Mouse (Mus musculus) kidney, adult 2 months (tissue): ENCODE data around the gene Tesmin. TPM values are rescaled to one million over a fixed set of nuclear protein-coding genes. Genes with fewer than 3 reads are reported as not detected.
A peak's percentile ranks its signal among the peaks of the same experiment; 100 is the strongest.

Experiments used
- DNase-seq: peaks from one replicate; pipeline ENCODE4 v3.0.0; 2021
- H3K27ac ChIP-seq: fragments of 200-500 bp; 2 replicates; pipeline ENCODE4 v1.5.1; 2012; ENCODE audit warnings: low read depth, low read length, control low read depth, inconsistent platforms; ENCODE audit not compliant: insufficient read depth
- H3K27me3 ChIP-seq: fragments of 200-500 bp; replicated peaks from 2 replicates; pipeline ENCODE4 v1.6.1; 2012; ENCODE audit warnings: mild to moderate bottlenecking, moderate library complexity, low read length, inconsistent platforms; ENCODE audit not compliant: control insufficient read depth, insufficient read depth
- H3K36me3 ChIP-seq: fragments of 200-500 bp; 2 replicates; pipeline ENCODE4 v1.6.1; 2012; ENCODE audit warnings: mild to moderate bottlenecking, moderate library complexity, low read length, inconsistent platforms; ENCODE audit not compliant: control insufficient read depth, insufficient read depth
- H3K4me1 ChIP-seq: fragments of 200-500 bp; 2 replicates; pipeline ENCODE4 v1.6.1; 2011; ENCODE audit warnings: low read length; ENCODE audit not compliant: control insufficient read depth, insufficient read depth
- H3K4me3 ChIP-seq: fragments of 200-500 bp; 2 replicates; pipeline ENCODE4 v1.5.1; 2011; ENCODE audit warnings: mild to moderate bottlenecking, low read depth, low read length, control low read depth; ENCODE audit not compliant: insufficient read depth
- CTCF ChIP-seq: fragments of 200-500 bp; conservative IDR thresholded peaks from 2 replicates; pipeline ENCODE4 v1.5.1; 2011; ENCODE audit warnings: low read depth, mild to moderate bottlenecking, control low read depth, low read length, moderate library complexity, mixed read lengths; ENCODE audit not compliant: insufficient read depth, insufficient read length
- POLR2A ChIP-seq: fragments of 200-500 bp; IDR thresholded peaks from one replicate; pipeline ENCODE4 v1.6.1; 2011; ENCODE audit warnings: low read depth, low read length, control low read depth
- WGBS: fragments of 180-500 bp; shearing (Covaris S2); methylation state at CpG from one replicate; pipeline ENCODE4 v1.1.7; 2018; 5-methylcytosine and 5-hydroxymethylcytosine counted together
- polyA plus RNA-seq: library from polyadenylated mRNA; depleted of rRNA; stranded (reverse); fragments of >200 nt; gene quantifications from 2 replicates; pipeline ENCODE4 v1.2.3, GENCODE M21; 2012

Tesmin gene
- polyA plus RNA-seq, 1 experiment = 0.25 TPM

GRCm38 (mm10) chr19:3373380-3373779, 15.3 kb upstream of the Tesmin start:
- no peak for TF ChIP-seq CTCF
- TF ChIP-seq POLR2A = no peak

GRCm38 (mm10) chr19:3374028-3374427, 14.6 kb upstream of the Tesmin start:
- TF ChIP-seq CTCF = peak; percentile 47
- TF ChIP-seq POLR2A = no peak
- Histone ChIP-seq H3K36me3 (peaks cover 14% of the 10 kb centered on the region), H3K4me3 (no peak overlapping the region), H3K27ac (no peak overlapping the region), H3K4me1 (no peaks in the 10 kb centered on the region), H3K27me3 (no peaks in the 10 kb centered on the region)
- no peak for DNase-seq
- WGBS = 63% methylated on average over 2 of the region's 2 CpGs

More at GRCm38 (mm10) chr19:3373380-3373779, 15.3 kb upstream of the Tesmin start:
- DNase-seq = peak; percentile 65
- no peaks in the 10 kb centered on the region for H3K27me3 ChIP-seq
- peaks cover 12% of the 10 kb centered on the region for H3K36me3 ChIP-seq
- H3K27ac ChIP-seq = no peak overlapping the region
- no peaks in the 10 kb centered on the region for H3K4me1 ChIP-seq
- no peak overlapping the region for H3K4me3 ChIP-seq
- 67% methylated on average over 12 of the region's 12 CpGs for WGBS

GRCm38 (mm10) chr19:3375945-3376495, 12.6 kb upstream of the Tesmin start:
- no peak for DNase-seq
- H3K27ac ChIP-seq = no peak overlapping the region
- no peaks in the 10 kb centered on the region for H3K27me3 ChIP-seq
- no peaks in the 10 kb centered on the region for H3K4me1 ChIP-seq
- no peak overlapping the region for H3K4me3 ChIP-seq
- TF ChIP-seq CTCF (no peak), POLR2A (no peak)
- 63% methylated on average over 7 of the region's 7 CpGs for WGBS
- peaks cover 13% of the 10 kb centered on the region for H3K36me3 ChIP-seq

GRCm38 (mm10) chr19:3376966-3377715, 11.5 kb upstream of the Tesmin start:
- no peak overlapping the region for H3K27ac ChIP-seq
- no peak for DNase-seq

GRCm38 (mm10) chr19:3378614-3379013, 10.0 kb upstream of the Tesmin start:
- Histone ChIP-seq H3K27me3 (no peaks in the 10 kb centered on the region), H3K36me3 (peaks cover 11% of the 10 kb centered on the region), H3K4me3 (no peak overlapping the region), H3K27ac (no peak overlapping the region), H3K4me1 (no peaks in the 10 kb centered on the region)
- TF ChIP-seq POLR2A (no peak), CTCF (no peak)
- 85% methylated on average over 3 of the region's 3 CpGs for WGBS
- no peak for DNase-seq

More at GRCm38 (mm10) chr19:3376966-3377715, 11.5 kb upstream of the Tesmin start:
- Histone ChIP-seq H3K36me3 (peaks cover 12% of the 10 kb centered on the region), H3K27me3 (no peaks in the 10 kb centered on the region), H3K4me1 (no peaks in the 10 kb centered on the region), H3K4me3 (no peak overlapping the region)
- 34% methylated on average over 4 of the region's 4 CpGs for WGBS
- TF ChIP-seq CTCF = no peak
- TF ChIP-seq POLR2A = no peak

GRCm38 (mm10) chr19:3388061-3388460, 596 bp upstream of the Tesmin start:
- TF ChIP-seq POLR2A (no peak), CTCF (no peak)
- WGBS = 63% methylated on average over 6 of the region's 6 CpGs
- Histone ChIP-seq H3K27me3 (no peaks in the 10 kb centered on the region), H3K4me1 (no peaks in the 10 kb centered on the region), H3K27ac (no peak overlapping the region), H3K4me3 (no peak overlapping the region), H3K36me3 (peaks cover 7% of the 10 kb centered on the region)
- no peak for DNase-seq

- under 1% methylated on average over 43 of the region's 43 CpGs for WGBS
- Histone ChIP-seq H3K4me1 (no peaks in the 10 kb centered on the region), H3K36me3 (peaks cover 5% of the 10 kb centered on the region), H3K27me3 (no peaks in the 10 kb centered on the region), H3K4me3 (peak overlapping the region; percentile 33), H3K27ac (no peak overlapping the region)
- peak; percentile 73 for TF ChIP-seq CTCF
- TF ChIP-seq POLR2A = no peak
- peak; percentile 91 for DNase-seq
Observed at GRCm38 (mm10) chr19:3389089-3389488, 432 bp downstream of the Tesmin start.
